Mouse (Mus musculus): ENCODE results near the gene Tbc1d2b.

- TF ChIP-seq CTCF (IDR thresholded peaks at IDR 0.05; ENCODE audit: control insufficient read depth, insufficient read depth, low read length), result peak; percentile 21; the same call in 1 of the 2 replicates
- TF ChIP-seq POLR2A (IDR thresholded peaks at IDR 0.05; ENCODE audit: borderline replicate concordance, control insufficient read depth, low read depth, low read length), result no peak
Observed at GRCm38 (mm10) chr9:90162243-90162925, 108.2 kb downstream of the Tbc1d2b start.
